Mouse (Mus musculus): ENCODE measurements around the gene Shb. TPM values are rescaled to one million over a fixed set of nuclear protein-coding genes. Genes with fewer than 3 reads are reported as not detected.
A peak's percentile ranks its signal among the peaks of the same experiment; 100 is the strongest.

Gene Shb
- polyA plus RNA-seq, 1 experiment, result 71.5 TPM

- TF ChIP-seq POLR2A (IDR thresholded peaks at IDR 0.05; ENCODE audit: low read depth, low read length) (no peak), CTCF (IDR thresholded peaks at IDR 0.05; ENCODE audit: extremely low read depth, insufficient read length, insufficient replicate concordance, low read depth, low read length) (no peak)
- no peak overlapping the region for H3K4me3 ChIP-seq (ENCODE audit: low read depth, low read length)
- H3K27ac ChIP-seq (ENCODE audit: insufficient read depth, low read depth, low read length), result peak overlapping the region; percentile 62
- H3K4me1 ChIP-seq (ENCODE audit: control insufficient read depth, insufficient read depth, insufficient read length, low read length), result peaks cover 55% of the 10 kb centered on the region
- H3K27me3 ChIP-seq (ENCODE audit: control insufficient read depth, insufficient read depth, low read length), result no peaks in the 10 kb centered on the region
- WGBS, result 78% methylated on average over 8 of the region's 8 CpGs
- H3K36me3 ChIP-seq (ENCODE audit: control insufficient read depth, insufficient read depth, low read length), result 0 out of 2 replicates have a peak, but pooled peaks cover 3% of the 10 kb centered on the region
Observed at GRCm38 (mm10) chr4:45483271-45484245, 48.7 kb downstream of the Shb start.

- no peak for TF ChIP-seq CTCF (IDR thresholded peaks at IDR 0.05; ENCODE audit: extremely low read depth, insufficient read length, insufficient replicate concordance, low read depth, low read length)
- TF ChIP-seq POLR2A (IDR thresholded peaks at IDR 0.05; ENCODE audit: low read depth, low read length), result no peak
- Histone ChIP-seq H3K27ac (ENCODE audit: insufficient read depth, low read depth, low read length) (no peak overlapping the region), H3K4me1 (ENCODE audit: control insufficient read depth, insufficient read depth, insufficient read length, low read length) (peaks cover 51% of the 10 kb centered on the region), H3K4me3 (ENCODE audit: low read depth, low read length) (no peak overlapping the region), H3K36me3 (ENCODE audit: control insufficient read depth, insufficient read depth, low read length) (peaks cover 3% of the 10 kb centered on the region; the same call in 1 of the 2 replicates), H3K27me3 (ENCODE audit: control insufficient read depth, insufficient read depth, low read length) (no peaks in the 10 kb centered on the region)
- WGBS, result 65% methylated on average over 13 of the region's 13 CpGs
Observed at GRCm38 (mm10) chr4:45482271-45482670, 50.0 kb downstream of the Shb start.

DNA sequence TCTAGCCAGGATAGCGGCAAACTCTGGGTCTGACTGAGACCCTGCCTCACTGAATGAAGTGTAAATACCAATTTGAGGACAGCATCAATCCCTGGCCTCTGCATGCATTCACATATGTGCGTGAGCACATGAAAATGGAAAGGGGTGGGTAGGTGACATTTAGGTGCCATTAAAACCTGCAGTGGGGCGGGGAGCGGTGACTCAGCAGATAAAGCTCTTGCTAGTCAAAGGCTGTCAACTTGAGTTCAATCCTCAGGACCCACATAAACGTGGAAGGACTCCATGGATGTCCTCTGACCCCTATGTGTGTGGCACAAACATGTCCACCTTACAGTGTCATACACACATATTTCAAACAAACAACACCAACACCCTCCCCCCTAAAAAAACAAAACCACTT, 50.8 kb downstream of the Shb start:
- Histone ChIP-seq H3K4me3 (ENCODE audit: low read depth, low read length) (no peak overlapping the region), H3K4me1 (ENCODE audit: control insufficient read depth, insufficient read depth, insufficient read length, low read length) (peaks cover 44% of the 10 kb centered on the region), H3K27ac (ENCODE audit: insufficient read depth, low read depth, low read length) (no peak overlapping the region), H3K36me3 (ENCODE audit: control insufficient read depth, insufficient read depth, low read length) (no peaks in the 10 kb centered on the region; the same call in 1 of the 2 replicates), H3K27me3 (ENCODE audit: control insufficient read depth, insufficient read depth, low read length) (no peaks in the 10 kb centered on the region)
- 64% methylated on average over 5 of the region's 5 CpGs for WGBS
- TF ChIP-seq POLR2A (IDR thresholded peaks at IDR 0.05; ENCODE audit: low read depth, low read length) (no peak), CTCF (IDR thresholded peaks at IDR 0.05; ENCODE audit: extremely low read depth, insufficient read length, insufficient replicate concordance, low read depth, low read length) (no peak)

DNA sequence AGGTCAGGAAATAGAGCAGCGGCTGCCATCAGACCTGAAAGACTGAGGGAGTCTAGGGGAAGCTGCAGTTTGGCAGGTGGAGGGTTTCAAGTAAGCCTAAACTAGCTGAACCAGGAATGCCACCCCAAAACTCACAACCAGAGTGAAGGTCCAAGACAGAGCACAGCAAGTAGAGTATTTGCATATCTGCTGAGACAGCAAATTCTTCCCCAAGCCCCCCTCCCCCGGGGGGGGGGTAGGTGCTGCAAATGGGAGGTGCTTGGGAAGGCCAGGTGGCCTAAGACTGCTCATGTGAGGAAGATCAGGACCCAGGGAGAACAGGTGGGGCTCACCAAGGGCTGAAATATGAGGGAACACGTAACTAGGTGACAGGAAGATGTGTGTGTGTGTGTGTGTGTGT, 51.7 kb downstream of the Shb start:
- peaks cover 47% of the 10 kb centered on the region for H3K4me1 ChIP-seq (ENCODE audit: control insufficient read depth, insufficient read depth, insufficient read length, low read length)
- WGBS, result 65% methylated on average over 3 of the region's 3 CpGs
- H3K4me3 ChIP-seq (ENCODE audit: low read depth, low read length), result no peak overlapping the region
- no peak for TF ChIP-seq POLR2A (IDR thresholded peaks at IDR 0.05; ENCODE audit: low read depth, low read length)
- TF ChIP-seq CTCF (IDR thresholded peaks at IDR 0.05; ENCODE audit: extremely low read depth, insufficient read length, insufficient replicate concordance, low read depth, low read length), result no peak
- H3K27ac ChIP-seq (ENCODE audit: insufficient read depth, low read depth, low read length), result no peak overlapping the region
- H3K27me3 ChIP-seq (ENCODE audit: control insufficient read depth, insufficient read depth, low read length), result no peaks in the 10 kb centered on the region
- no peaks in the 10 kb centered on the region; the same call in 1 of the 2 replicates for H3K36me3 ChIP-seq (ENCODE audit: control insufficient read depth, insufficient read depth, low read length)

- Histone ChIP-seq H3K4me1 (ENCODE audit: control insufficient read depth, insufficient read depth, insufficient read length, low read length) (peaks cover 47% of the 10 kb centered on the region), H3K36me3 (ENCODE audit: control insufficient read depth, insufficient read depth, low read length) (no peaks in the 10 kb centered on the region; the same call in 1 of the 2 replicates), H3K27ac (ENCODE audit: insufficient read depth, low read depth, low read length) (no peak overlapping the region), H3K4me3 (ENCODE audit: low read depth, low read length) (no peak overlapping the region), H3K27me3 (ENCODE audit: control insufficient read depth, insufficient read depth, low read length) (no peaks in the 10 kb centered on the region)
- WGBS, result 35% methylated on average over 10 of the region's 10 CpGs
- TF ChIP-seq CTCF (IDR thresholded peaks at IDR 0.05; ENCODE audit: extremely low read depth, insufficient read length, insufficient replicate concordance, low read depth, low read length) (no peak), POLR2A (IDR thresholded peaks at IDR 0.05; ENCODE audit: low read depth, low read length) (no peak)
Observed at GRCm38 (mm10) chr4:45479433-45479832, 52.8 kb downstream of the Shb start.

DNA sequence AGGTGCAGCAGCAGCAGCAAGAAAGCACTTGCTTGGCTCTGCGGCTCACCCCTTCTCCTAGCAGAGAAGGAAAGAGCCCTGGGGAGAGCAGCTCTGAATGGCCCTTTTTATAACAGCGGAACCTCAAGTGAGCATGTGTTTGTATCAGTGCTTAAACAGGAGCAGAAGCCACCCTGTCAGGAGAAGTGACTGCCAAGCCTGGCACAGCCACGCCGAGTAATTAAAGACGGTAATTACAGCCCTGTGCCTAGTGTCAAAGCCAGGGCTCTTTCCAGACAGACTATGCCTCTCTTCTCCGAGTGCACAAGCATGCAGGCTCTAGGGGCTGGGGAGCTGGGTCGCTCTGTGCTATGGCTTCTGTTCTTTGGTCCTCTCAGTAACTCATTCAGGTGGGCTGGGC, 54.1 kb downstream of the Shb start:
- H3K4me1 ChIP-seq (ENCODE audit: control insufficient read depth, insufficient read depth, insufficient read length, low read length), result peaks cover 38% of the 10 kb centered on the region
- H3K27me3 ChIP-seq (ENCODE audit: control insufficient read depth, insufficient read depth, low read length), result no peaks in the 10 kb centered on the region
- no peaks in the 10 kb centered on the region; the same call in 1 of the 2 replicates for H3K36me3 ChIP-seq (ENCODE audit: control insufficient read depth, insufficient read depth, low read length)
- H3K27ac ChIP-seq (ENCODE audit: insufficient read depth, low read depth, low read length), result no peak overlapping the region
- no peak overlapping the region for H3K4me3 ChIP-seq (ENCODE audit: low read depth, low read length)
- 24% methylated on average over 7 of the region's 7 CpGs for WGBS
- no peak for TF ChIP-seq POLR2A (IDR thresholded peaks at IDR 0.05; ENCODE audit: low read depth, low read length)
- no peak for TF ChIP-seq CTCF (IDR thresholded peaks at IDR 0.05; ENCODE audit: extremely low read depth, insufficient read length, insufficient replicate concordance, low read depth, low read length)

DNA sequence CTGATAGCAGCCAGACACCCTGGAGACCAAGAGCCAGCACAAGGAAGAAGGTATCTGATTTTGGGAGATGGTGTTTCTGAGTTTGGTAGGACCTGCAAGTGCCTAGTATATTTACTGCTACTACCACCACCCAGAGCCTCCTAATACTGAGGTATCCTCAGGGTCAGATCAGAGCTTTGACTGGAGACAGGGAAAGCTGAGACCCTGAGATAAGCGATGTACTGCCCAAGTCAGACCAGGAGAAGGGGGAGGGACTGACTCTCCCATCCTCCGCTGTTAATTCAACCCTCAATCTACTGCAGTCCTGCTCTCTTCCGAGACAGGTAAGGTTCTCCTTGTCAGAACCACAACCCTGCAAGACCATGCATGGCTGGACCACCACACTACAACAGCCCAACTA, 55.2 kb downstream of the Shb start:
- TF ChIP-seq POLR2A (IDR thresholded peaks at IDR 0.05; ENCODE audit: low read depth, low read length) (no peak), CTCF (IDR thresholded peaks at IDR 0.05; ENCODE audit: extremely low read depth, insufficient read length, insufficient replicate concordance, low read depth, low read length) (no peak)
- Histone ChIP-seq H3K27ac (ENCODE audit: insufficient read depth, low read depth, low read length) (no peak overlapping the region), H3K4me3 (ENCODE audit: low read depth, low read length) (no peak overlapping the region), H3K4me1 (ENCODE audit: control insufficient read depth, insufficient read depth, insufficient read length, low read length) (peaks cover 41% of the 10 kb centered on the region), H3K36me3 (ENCODE audit: control insufficient read depth, insufficient read depth, low read length) (no peaks in the 10 kb centered on the region; the same call in 1 of the 2 replicates), H3K27me3 (ENCODE audit: control insufficient read depth, insufficient read depth, low read length) (no peaks in the 10 kb centered on the region)
- 98% methylated on average over 3 of the region's 3 CpGs for WGBS

Data from small intestine, adult 2 months (tissue).